In genomic region chr3:80506701-80507100, GRCm38 (mm10) we compare ENCODE assay signal across 20 mouse cellular contexts.
"Had no signal": no experiment of that assay in that cellular context is flagged by ENCODE, and none has a peak within 500 bp of the region (broad histone marks: within the 10 kb centered on the region; RNA-seq: fewer than 3 reads in every experiment).

No protein-coding gene starts in this region.

- H3K9ac ChIP-seq: lung, embryonic 15.5 days; midbrain, embryonic 12.5 days; neural tube, embryonic 13.5 days; neural tube, embryonic 15.5 days had no signal

- H3K27ac ChIP-seq: lung, embryonic 15.5 days; midbrain, embryonic 10.5 days; midbrain, embryonic 12.5 days; neural tube, embryonic 13.5 days; neural tube, embryonic 15.5 days had no signal

- ATAC-seq: lung, postnatal 0 days; midbrain, embryonic 16.5 days had no signal

- DNase-seq: lung, adult 18-20 months; lung, postnatal 14 days; lung, postnatal 4 days; midbrain, embryonic 14.5 days; retina, postnatal 1 day; right cerebral cortex, adult 18-20 months; right cerebral cortex, postnatal 25 days; right cerebral cortex, postnatal 4 days; spleen, adult 18-20 months; thymus, adult 18-20 months; thymus, postnatal 14 days; thymus, postnatal 36 days had no signal

- H3K9me3 ChIP-seq: lung, embryonic 15.5 days; midbrain, embryonic 10.5 days; midbrain, embryonic 12.5 days; neural tube, embryonic 13.5 days; neural tube, embryonic 15.5 days had no signal

- H3K4me3 ChIP-seq: lung, embryonic 15.5 days; midbrain, embryonic 10.5 days; midbrain, embryonic 12.5 days; myocyte; neural tube, embryonic 13.5 days; neural tube, embryonic 15.5 days had no signal

- H3K4me1 ChIP-seq: lung, embryonic 15.5 days; midbrain, embryonic 10.5 days; midbrain, embryonic 12.5 days; neural tube, embryonic 13.5 days; neural tube, embryonic 15.5 days had no signal

- H3K4me2 ChIP-seq: lung, embryonic 15.5 days; midbrain, embryonic 12.5 days; neural tube, embryonic 13.5 days; neural tube, embryonic 15.5 days had no signal

- H3K36me3 ChIP-seq: lung, embryonic 15.5 days; midbrain, embryonic 10.5 days; midbrain, embryonic 12.5 days; neural tube, embryonic 13.5 days; neural tube, embryonic 15.5 days had no signal

- H3K27me3 ChIP-seq: lung, embryonic 15.5 days; midbrain, embryonic 12.5 days; neural tube, embryonic 13.5 days; neural tube, embryonic 15.5 days had no signal
